Mouse (Mus musculus) liver, embryonic 14.5 days (tissue): ENCODE results near the gene Phyh.

Experiments used
- CTCF ChIP-seq: IDR thresholded peaks from 2 replicates; pipeline ENCODE4 v1.5.1; 2016; ENCODE audit warnings: antibody characterized with exemption, low read depth, control low read depth
- EP300 ChIP-seq: IDR thresholded peaks from 2 replicates; pipeline ENCODE4 v1.6.1; 2016; ENCODE audit warnings: antibody characterized with exemption, low read depth

DNA sequence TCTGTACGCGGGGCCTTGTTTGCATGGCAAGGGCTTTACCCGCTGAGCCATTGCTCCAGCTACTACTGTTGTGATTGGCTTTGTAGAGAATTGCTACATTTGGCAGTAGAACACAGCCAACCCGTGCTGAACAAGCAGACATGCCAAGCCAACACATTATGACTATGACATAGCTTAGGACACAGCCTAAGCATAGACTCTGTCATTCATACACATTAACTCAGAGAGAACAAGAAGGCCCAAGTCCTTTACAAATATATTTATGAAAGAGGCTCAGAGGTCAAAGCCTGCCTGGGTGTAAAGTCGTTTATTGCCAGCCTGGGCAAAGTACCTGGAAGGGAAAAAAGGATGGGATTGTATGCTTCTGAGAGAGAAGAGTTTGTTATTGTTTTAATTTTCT lies 16.5 kb upstream of the Phyh start:
- no peak for TF ChIP-seq CTCF
- TF ChIP-seq EP300, result no peak
